Comparison of ENCODE assay signal across 25 mouse cellular contexts in genomic region chr9:14400392-14400791, GRCm38 (mm10). TPM values are rescaled to one million over a fixed set of nuclear protein-coding genes. Genes with fewer than 3 reads are reported as not detected.
DNase-seq lines count a peak whose midpoint lies in the region; ATAC-seq and TF ChIP-seq lines count a peak whose summit lies in the region.
"Had no signal": no experiment of that assay in that cellular context is flagged by ENCODE, and none has a peak within 500 bp of the region (broad histone marks: within the 10 kb centered on the region; RNA-seq: fewer than 3 reads in every experiment).

No protein-coding gene starts in this region.

- H3K4me1 ChIP-seq in limb, embryonic 11.5 days (ENCODE audit: control insufficient read depth, insufficient read depth, low read length), result no peaks in the 10 kb centered on the region
- H3K4me1 ChIP-seq in limb, embryonic 10.5 days, result no peaks in the 10 kb centered on the region
- peaks cover 32 to 34% of the 10 kb centered on the region in 2 experiments for H3K4me1 ChIP-seq in MEL (ENCODE audit: control insufficient read depth in 1 of 2, insufficient read depth in 2 of 2, low read length in 2 of 2)
- peaks cover 9 to 13% of the 10 kb centered on the region in 2 experiments for H3K4me1 ChIP-seq in liver, embryonic 14.5 days (replicated peaks; ENCODE audit: control insufficient read depth in 2 of 2, insufficient read depth in 2 of 2, low read length in 1 of 2)
- H3K4me1 ChIP-seq: embryonic facial prominence, embryonic 10.5 days; embryonic facial prominence, embryonic 13.5 days; forebrain, embryonic 12.5 days; forebrain, embryonic 15.5 days; heart, embryonic 10.5 days; hindbrain, embryonic 12.5 days; hindbrain, embryonic 15.5 days had no signal

- no peaks in the 10 kb centered on the region for H3K79me2 ChIP-seq in MEL (ENCODE audit: control insufficient read depth, insufficient read depth, low read length, poor library complexity)

- no peak overlapping the region for H3K27ac ChIP-seq in limb, embryonic 11.5 days (replicated peaks; ENCODE audit: low read depth, low read length)
- no peak overlapping the region for H3K27ac ChIP-seq in limb, embryonic 10.5 days
- H3K27ac ChIP-seq in MEL (ENCODE audit: control insufficient read depth, low read depth, low read length), result no peak overlapping the region
- H3K27ac ChIP-seq in liver, embryonic 14.5 days, result no peak overlapping the region
- H3K27ac ChIP-seq: embryonic facial prominence, embryonic 10.5 days; embryonic facial prominence, embryonic 13.5 days; forebrain, embryonic 12.5 days; forebrain, embryonic 15.5 days; heart, adult 2 months; heart, embryonic 10.5 days; hindbrain, embryonic 12.5 days; hindbrain, embryonic 15.5 days had no signal

- H3K9ac ChIP-seq in limb, embryonic 11.5 days (ENCODE audit: low read length), result no peak overlapping the region
- H3K9ac ChIP-seq in MEL (ENCODE audit: control insufficient read depth, low read depth, low read length, poor library complexity, severe bottlenecking), result no peak overlapping the region
- no peak overlapping the region for H3K9ac ChIP-seq in liver, embryonic 14.5 days (replicated peaks)
- H3K9ac ChIP-seq: embryonic facial prominence, embryonic 13.5 days; forebrain, embryonic 12.5 days; forebrain, embryonic 15.5 days; hindbrain, embryonic 12.5 days; hindbrain, embryonic 15.5 days had no signal

- no peaks in the 10 kb centered on the region for H3K9me3 ChIP-seq in limb, embryonic 11.5 days (ENCODE audit: control insufficient read depth, low read length)
- no peaks in the 10 kb centered on the region for H3K9me3 ChIP-seq in limb, embryonic 10.5 days (replicated peaks)
- no peaks in the 10 kb centered on the region for H3K9me3 ChIP-seq in MEL (replicated peaks; ENCODE audit: insufficient read depth, low read length)
- H3K9me3 ChIP-seq in liver, embryonic 14.5 days (ENCODE audit: control insufficient read depth, low read length), result no peaks in the 10 kb centered on the region
- H3K9me3 ChIP-seq: embryonic facial prominence, embryonic 10.5 days; embryonic facial prominence, embryonic 13.5 days; forebrain, embryonic 12.5 days; forebrain, embryonic 15.5 days; G1E; heart, embryonic 10.5 days; hindbrain, embryonic 12.5 days; hindbrain, embryonic 15.5 days had no signal

- peak; percentile 2 for DNase-seq in limb, embryonic 11.5 days (ENCODE audit: low spot score)
- DNase-seq in limb, embryonic 10.5 days (ENCODE audit: low spot score), result no peak
- DNase-seq in MEL (ENCODE audit: low read depth, low spot score), result peak; percentile 90
- DNase-seq in liver, embryonic 14.5 days (ENCODE audit: low read depth in 3 of 3, low spot score in 3 of 3), result no peak
- no peak for DNase-seq in right cerebral cortex, postnatal 10 days (ENCODE audit: low spot score in 2 of 2)
- no peak for DNase-seq in adrenal gland, postnatal 36 days
- DNase-seq: adrenal gland, adult 2 months; adrenal gland, postnatal 14 days; B cell, adult 2 months; cerebellum, adult 11-12 months; cerebellum, adult 9-10 months; cerebellum, postnatal 14 days; gastrocnemius, postnatal 25 days; heart, adult 2 months had no signal

- H3K4me2 ChIP-seq in limb, embryonic 11.5 days (ENCODE audit: low read depth, severe bottlenecking), result no peak overlapping the region
- H3K4me2 ChIP-seq in liver, embryonic 14.5 days (ENCODE audit: low read depth), result no peak overlapping the region
- H3K4me2 ChIP-seq: embryonic facial prominence, embryonic 13.5 days; forebrain, embryonic 12.5 days; forebrain, embryonic 15.5 days; hindbrain, embryonic 12.5 days; hindbrain, embryonic 15.5 days had no signal

- H3K4me3 ChIP-seq in limb, embryonic 11.5 days (ENCODE audit: low read depth, low read length), result no peak overlapping the region
- H3K4me3 ChIP-seq in limb, embryonic 10.5 days, result no peak overlapping the region
- no peak overlapping the region for H3K4me3 ChIP-seq in MEL (ENCODE audit: control insufficient read depth in 1 of 2, insufficient read depth in 1 of 2, low read depth in 2 of 2, low read length in 2 of 2)
- no peak overlapping the region for H3K4me3 ChIP-seq in liver, embryonic 14.5 days (ENCODE audit: insufficient read depth in 1 of 2, low read depth in 2 of 2, low read length in 2 of 2)
- H3K4me3 ChIP-seq: embryonic facial prominence, embryonic 10.5 days; embryonic facial prominence, embryonic 13.5 days; erythroblast, embryonic 14.5 days; forebrain, embryonic 12.5 days; forebrain, embryonic 15.5 days; heart, adult 2 months; heart, embryonic 10.5 days; hindbrain, embryonic 12.5 days; hindbrain, embryonic 15.5 days had no signal

- 83% methylated on average over 5 of the region's 5 CpGs for WGBS in limb, embryonic 11.5 days
- WGBS in limb, embryonic 10.5 days, result 86% methylated on average over 5 of the region's 5 CpGs
- 33% methylated on average over 5 of the region's 5 CpGs for WGBS in liver, embryonic 14.5 days (ENCODE audit: insufficient replicate concordance)

- no peaks in the 10 kb centered on the region for H3K36me3 ChIP-seq in limb, embryonic 11.5 days (ENCODE audit: control insufficient read depth, insufficient read depth, low read length)
- no peaks in the 10 kb centered on the region for H3K36me3 ChIP-seq in limb, embryonic 10.5 days
- peaks cover 0 to 48% of the 10 kb centered on the region in 2 experiments; a peak in 2 of 4 replicates for H3K36me3 ChIP-seq in MEL (ENCODE audit: control insufficient read depth in 1 of 2, insufficient read depth in 2 of 2, low read length in 2 of 2)
- no peaks in the 10 kb centered on the region for H3K36me3 ChIP-seq in liver, embryonic 14.5 days (replicated peaks; ENCODE audit: control insufficient read depth, insufficient read depth, low read depth)
- H3K36me3 ChIP-seq: embryonic facial prominence, embryonic 10.5 days; embryonic facial prominence, embryonic 13.5 days; forebrain, embryonic 12.5 days; forebrain, embryonic 15.5 days; G1E; heart, embryonic 10.5 days; hindbrain, embryonic 12.5 days; hindbrain, embryonic 15.5 days had no signal

- TF ChIP-seq POLR2A in MEL (IDR thresholded peaks at IDR 0.05; ENCODE audit: control insufficient read depth in 1 of 2, insufficient read depth in 1 of 2, low read depth in 1 of 2, low read length in 2 of 2, poor library complexity in 1 of 2), result no peak

- no peak for ATAC-seq in limb, embryonic 11.5 days (ENCODE audit: insufficient number of reproducible peaks, low FRiP score, low TSS enrichment, low read depth)
- ATAC-seq in liver, embryonic 14.5 days (ENCODE audit: insufficient read depth), result peak; percentile 27; the same call in 1 of the 2 replicates
- ATAC-seq in megakaryocyte-erythroid progenitor cell, adult 5-6 weeks (replicated peaks; ENCODE audit: low FRiP score, low TSS enrichment, poor library complexity, severe bottlenecking), result peak; percentile 59
- ATAC-seq: forebrain, embryonic 15.5 days had no signal

- TF ChIP-seq CTCF in MEL (IDR thresholded peaks at IDR 0.05 in 2 of 3, conservative IDR thresholded peaks at IDR 0.05 in 1 of 3; ENCODE audit: control insufficient read depth in 1 of 3, insufficient read depth in 1 of 3, low read depth in 2 of 3, low read length in 3 of 3, poor library complexity in 1 of 3, severe bottlenecking in 1 of 3), result no peak
- TF ChIP-seq CTCF in liver, embryonic 14.5 days (IDR thresholded peaks at IDR 0.05; ENCODE audit: low read depth), result no peak

- H3K27me3 ChIP-seq in limb, embryonic 11.5 days (ENCODE audit: control insufficient read depth, insufficient read depth, low read length), result no peaks in the 10 kb centered on the region
- no peaks in the 10 kb centered on the region for H3K27me3 ChIP-seq in limb, embryonic 10.5 days (ENCODE audit: low read depth, poor library complexity, severe bottlenecking)
- no peaks in the 10 kb centered on the region for H3K27me3 ChIP-seq in MEL (ENCODE audit: control insufficient read depth in 1 of 2, insufficient read depth in 2 of 2, low read length in 2 of 2)
- no peaks in the 10 kb centered on the region for H3K27me3 ChIP-seq in liver, embryonic 14.5 days (ENCODE audit: control insufficient read depth, insufficient read depth, low read length)
- H3K27me3 ChIP-seq: CH12.LX; embryonic facial prominence, embryonic 13.5 days; forebrain, embryonic 12.5 days; forebrain, embryonic 15.5 days; hindbrain, embryonic 12.5 days; hindbrain, embryonic 15.5 days had no signal

- TF ChIP-seq EP300 in MEL (IDR thresholded peaks at IDR 0.05; ENCODE audit: low read depth in 1 of 2, low read length in 2 of 2), result peak; percentile 78 to 88; a peak in 3 of 4 replicates
- TF ChIP-seq EP300 in liver, embryonic 14.5 days (IDR thresholded peaks at IDR 0.05; ENCODE audit: low read depth), result peak; percentile 49

- TF ChIP-seq RAD21 in MEL (IDR thresholded peaks at IDR 0.05; ENCODE audit: low read depth, low read length), result no peak

TF ChIP-seq in MEL, 35 proteins besides CTCF, POLR2A, EP300 and RAD21 (continues in another document):
- 0 out of 2 replicates have a peak, but pooled peaks have one; percentile 48 for TF ChIP-seq MXI1 (IDR thresholded peaks at IDR 0.05; ENCODE audit: low read depth, low read length)
- TF ChIP-seq GABPA (IDR thresholded peaks at IDR 0.05; ENCODE audit: low read depth, low read length), result no peak
- TF ChIP-seq MAFK (IDR thresholded peaks at IDR 0.05; ENCODE audit: borderline replicate concordance, low read depth, low read length), result no peak
- no peak for TF ChIP-seq USF1 (IDR thresholded peaks at IDR 0.05; ENCODE audit: low read depth, low read length)
- TF ChIP-seq USF2 (IDR thresholded peaks at IDR 0.05; ENCODE audit: borderline replicate concordance in 1 of 2, insufficient read depth in 1 of 2, low read depth in 1 of 2, low read length in 2 of 2), result no peak
- peak; percentile 75 for TF ChIP-seq TCF12 (IDR thresholded peaks at IDR 0.05; ENCODE audit: low read depth, low read length)
- no peak for TF ChIP-seq JUND (IDR thresholded peaks at IDR 0.05; ENCODE audit: low read depth, low read length)
- peak; percentile 68; the same call in 1 of the 2 replicates for TF ChIP-seq ETS1 (IDR thresholded peaks at IDR 0.05; ENCODE audit: low read depth, low read length)
- TF ChIP-seq NRF1 (IDR thresholded peaks at IDR 0.05; ENCODE audit: insufficient read depth, low read depth, low read length, poor library complexity, severe bottlenecking), result no peak
- peak; percentile 77 for TF ChIP-seq GATA1 (IDR thresholded peaks at IDR 0.05; ENCODE audit: low read depth, low read length)

RNA-seq across cellular contexts. Expression of gene Endod1, which starts 19.1 kb away (rescaled TPM):
- polyA plus RNA-seq in limb, embryonic 11.5 days (2014; fragmentation: Nextera tagmentation; extraction: Ambion mirVana), result 6.1 and 6.3 TPM in 2 replicates
- 4.0 and 4.8 TPM in 2 replicates for polyA plus RNA-seq in limb, embryonic 10.5 days (2016; fragmentation: Nextera tagmentation; extraction: Ambion mirVana)
- total RNA-seq in MEL (2012; rRNA removed), result 20.4 and 33.7 TPM in 2 replicates
- polyA plus RNA-seq in MEL (2012; ENCODE audit: insufficient read depth in 1 of 2, insufficient read length in 2 of 2, low read depth in 1 of 2, low replicate concordance in 2 of 2, missing spikeins in 1 of 2), result 10 to 100 TPM in 1 of 2 experiments, not detected in 1; 31.1 TPM
- polyA plus RNA-seq in liver, embryonic 14.5 days (2012; rRNA removed), result 18.8 and 22.3 TPM in 2 replicates
- polyA plus RNA-seq in liver, embryonic 14.5 days (2014; fragmentation: Nextera tagmentation; extraction: Ambion mirVana), result 41.8 and 42.3 TPM in 2 replicates
- total RNA-seq in megakaryocyte-erythroid progenitor cell, adult 5-6 weeks (2014; fragmentation: Nextera tagmentation), result 28.0 and 34.4 TPM in 2 replicates
- total RNA-seq in megakaryocyte-erythroid progenitor cell, adult 5-6 weeks (2017), result 22.9 and 31.4 TPM in 2 replicates
- 10 to 100 TPM; 15.5 to 16.7 TPM for total RNA-seq in adrenal gland, postnatal 36 days (2021)

Comparison
In these comparisons a context has a peak if more than half of its experiments do, and no peak if none do; other contexts are left out.
1. DNase-seq: peak in limb, embryonic 11.5 days (single experiment) and MEL (single experiment); none in limb, embryonic 10.5 days (single experiment), liver, embryonic 14.5 days (0 of 3), right cerebral cortex, postnatal 10 days (0 of 2) and adrenal gland, postnatal 36 days (0 of 2).